Mouse (Mus musculus): Measurements from ENCODE around the gene Tprgl. TPM values are rescaled to one million over a fixed set of nuclear protein-coding genes. Genes with fewer than 3 reads are reported as not detected.

The Tprgl gene
- polyA plus RNA-seq, 1 experiment from 2014 or later = 115 TPM

DNA sequence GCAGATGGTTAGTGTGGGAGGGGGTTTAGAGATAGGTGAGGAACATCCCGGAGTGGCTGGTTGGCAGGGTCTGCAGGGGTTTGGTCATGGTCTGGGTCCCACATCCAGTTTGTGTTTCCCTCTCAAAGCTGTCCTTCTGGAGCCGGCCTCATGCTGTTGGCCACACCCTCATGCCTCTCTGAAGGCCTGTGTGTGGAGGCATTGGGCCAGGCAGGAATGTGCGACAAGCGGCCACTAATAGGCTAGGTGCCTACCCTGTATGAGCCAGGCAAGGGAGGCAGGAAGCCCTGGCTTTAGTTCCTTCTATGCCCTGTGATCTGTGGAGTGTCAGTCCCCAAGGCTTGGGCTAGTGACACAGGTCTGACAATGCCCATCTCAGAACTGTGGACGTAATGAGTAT is 24.5 kb upstream of the Tprgl start:
- no peak for ATAC-seq (ENCODE audit: insufficient number of reproducible peaks, insufficient read depth, low FRiP score, low TSS enrichment, low read depth)
- WGBS = 71% methylated on average over 5 of the region's 5 CpGs
- peaks cover 66% of the 10 kb centered on the region for H3K36me3 ChIP-seq
- no peak overlapping the region for H3K4me3 ChIP-seq (replicated peaks)
- H3K27ac ChIP-seq = no peak overlapping the region
- no peak overlapping the region for H3K4me2 ChIP-seq
- no peaks in the 10 kb centered on the region; the same call in 1 of the 2 replicates for H3K4me1 ChIP-seq (replicated peaks)
- no peaks in the 10 kb centered on the region for H3K9me3 ChIP-seq
- no peaks in the 10 kb centered on the region for H3K27me3 ChIP-seq
- no peak overlapping the region for H3K9ac ChIP-seq (replicated peaks)

DNA sequence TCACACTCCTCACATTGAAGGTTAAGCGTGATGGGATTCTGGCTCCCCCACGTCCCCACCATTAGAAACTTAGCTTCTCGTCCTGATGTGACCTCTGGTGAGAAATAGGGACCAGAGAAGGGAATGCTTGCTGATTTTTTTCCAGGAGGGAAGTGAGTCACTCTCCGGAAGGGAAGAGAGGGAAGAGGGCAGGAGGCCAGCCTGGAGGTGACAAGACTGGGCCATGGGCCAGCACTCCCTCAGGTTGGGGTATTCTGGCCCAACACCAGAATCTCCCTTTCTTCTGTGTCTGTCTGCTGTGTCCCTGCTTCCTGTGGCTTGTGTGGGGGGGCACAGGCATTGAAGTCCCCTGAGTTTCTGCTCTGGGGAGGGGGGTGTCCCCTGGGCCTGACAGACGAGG is 23.1 kb upstream of the Tprgl start:
- Histone ChIP-seq H3K36me3 (peaks cover 62% of the 10 kb centered on the region), H3K27me3 (no peaks in the 10 kb centered on the region), H3K9me3 (no peaks in the 10 kb centered on the region), H3K9ac (replicated peaks) (no peak overlapping the region), H3K27ac (no peak overlapping the region), H3K4me3 (replicated peaks) (no peak overlapping the region), H3K4me2 (no peak overlapping the region), H3K4me1 (replicated peaks) (no peaks in the 10 kb centered on the region; the same call in 1 of the 2 replicates)
- no peak for ATAC-seq (ENCODE audit: insufficient number of reproducible peaks, insufficient read depth, low FRiP score, low TSS enrichment, low read depth)
- 77% methylated on average over 5 of the region's 5 CpGs for WGBS

DNA sequence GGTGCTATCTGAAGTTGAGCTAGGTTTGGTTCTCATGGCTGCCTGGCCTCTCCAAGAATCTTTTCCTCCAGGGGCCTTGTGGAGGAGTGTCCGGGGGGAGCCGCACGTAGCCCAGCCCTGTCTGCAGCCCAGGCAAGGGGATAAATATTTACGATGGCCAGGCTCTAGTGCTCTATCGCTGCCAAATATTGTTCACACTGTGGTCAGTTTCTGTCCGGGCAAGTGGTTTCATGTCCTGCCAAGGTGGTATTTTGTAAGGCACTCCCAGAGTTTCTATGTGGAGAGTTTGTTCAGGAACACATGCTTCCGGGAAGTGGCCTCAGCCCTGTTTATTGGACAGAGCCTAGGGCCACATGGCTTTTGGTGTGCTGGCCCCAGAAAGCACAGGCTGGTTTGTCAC is 20.5 kb upstream of the Tprgl start:
- H3K27ac ChIP-seq = no peak overlapping the region
- H3K9ac ChIP-seq (replicated peaks) = no peak overlapping the region
- ATAC-seq (ENCODE audit: insufficient number of reproducible peaks, insufficient read depth, low FRiP score, low TSS enrichment, low read depth) = no peak
- H3K36me3 ChIP-seq = peaks cover 59% of the 10 kb centered on the region
- no peak overlapping the region for H3K4me2 ChIP-seq
- no peaks in the 10 kb centered on the region for H3K27me3 ChIP-seq
- no peaks in the 10 kb centered on the region for H3K9me3 ChIP-seq
- H3K4me1 ChIP-seq (replicated peaks) = peaks cover 6% of the 10 kb centered on the region
- 79% methylated on average over 7 of the region's 7 CpGs for WGBS
- H3K4me3 ChIP-seq (replicated peaks) = no peak overlapping the region

DNA sequence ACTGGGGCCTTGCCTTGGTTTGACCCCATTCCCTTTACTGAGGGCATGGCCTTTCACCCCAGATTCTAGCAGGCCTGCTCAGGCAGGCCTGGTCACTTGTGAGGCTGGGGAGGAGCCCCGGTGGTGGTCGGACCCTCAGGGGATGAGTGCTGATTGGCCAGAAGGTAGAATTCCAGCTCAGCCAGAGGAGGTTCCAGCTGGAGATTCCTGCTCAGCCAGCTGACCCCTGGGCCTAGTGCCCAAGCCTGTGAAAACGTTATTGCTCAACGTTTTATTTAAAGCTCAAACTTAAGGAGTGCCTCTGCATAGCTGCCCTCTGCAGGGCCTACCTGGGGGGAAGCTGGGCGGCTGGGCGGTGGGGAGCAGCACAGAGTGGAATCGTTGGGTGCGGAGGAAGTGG is 16.8 kb upstream of the Tprgl start:
- Histone ChIP-seq H3K4me2 (no peak overlapping the region), H3K4me1 (replicated peaks) (peaks cover 43% of the 10 kb centered on the region), H3K27ac (no peak overlapping the region), H3K4me3 (replicated peaks) (no peak overlapping the region), H3K27me3 (0 out of 2 replicates have a peak, but pooled peaks cover 3% of the 10 kb centered on the region), H3K9me3 (no peaks in the 10 kb centered on the region), H3K36me3 (peaks cover 29% of the 10 kb centered on the region), H3K9ac (replicated peaks) (no peak overlapping the region)
- ATAC-seq (ENCODE audit: insufficient number of reproducible peaks, insufficient read depth, low FRiP score, low TSS enrichment, low read depth) = no peak
- WGBS = 55% methylated on average over 8 of the region's 8 CpGs

DNA sequence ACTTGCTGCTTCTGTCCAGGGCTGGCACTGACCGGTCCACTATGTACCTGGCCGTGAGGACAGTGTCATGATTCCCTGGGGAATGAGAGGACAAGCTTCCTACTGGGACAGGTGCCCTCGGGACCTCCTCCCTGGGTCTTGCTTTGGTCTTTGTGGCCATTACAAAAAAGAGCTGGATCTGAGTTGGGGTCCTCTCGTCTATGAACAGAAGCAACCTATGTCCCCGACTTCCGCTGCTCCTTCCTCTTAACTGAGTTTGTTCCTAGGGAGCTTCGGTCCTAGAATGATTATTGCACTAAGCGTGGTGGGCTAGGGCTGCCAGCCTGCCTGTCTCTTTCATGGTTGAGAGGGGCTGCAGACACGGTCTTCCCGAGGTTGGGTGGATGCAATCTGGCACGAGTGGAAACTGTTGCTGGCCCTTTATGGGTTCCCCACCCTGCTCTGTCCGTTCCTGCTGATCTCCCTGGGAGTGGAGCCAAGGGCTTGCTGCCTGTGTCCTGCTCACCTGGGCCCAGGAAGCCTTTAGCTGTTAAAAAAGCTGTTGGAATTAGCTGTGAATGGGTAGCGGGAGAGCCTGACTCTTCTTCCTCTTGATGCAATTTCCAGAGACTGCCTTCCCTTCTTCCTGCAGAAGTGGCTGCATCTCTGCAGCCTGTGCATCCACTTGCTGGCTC is 11.6 kb upstream of the Tprgl start:
- 26% methylated on average over 13 of the region's 13 CpGs for WGBS
- H3K4me2 ChIP-seq = peak overlapping the region; percentile 93
- no peaks in the 10 kb centered on the region for H3K9me3 ChIP-seq
- no peak overlapping the region; the same call in 1 of the 2 replicates for H3K27ac ChIP-seq
- peak overlapping the region; percentile 72 for H3K4me3 ChIP-seq (replicated peaks)
- peak overlapping the region; percentile 69; the same call in 1 of the 2 replicates for H3K9ac ChIP-seq (replicated peaks)
- H3K4me1 ChIP-seq (replicated peaks) = peaks cover 58% of the 10 kb centered on the region
- peaks cover 1% of the 10 kb centered on the region; the same call in 1 of the 2 replicates for H3K36me3 ChIP-seq
- H3K27me3 ChIP-seq = peaks cover 26% of the 10 kb centered on the region
- no peak for ATAC-seq (ENCODE audit: insufficient number of reproducible peaks, insufficient read depth, low FRiP score, low TSS enrichment, low read depth)

DNA sequence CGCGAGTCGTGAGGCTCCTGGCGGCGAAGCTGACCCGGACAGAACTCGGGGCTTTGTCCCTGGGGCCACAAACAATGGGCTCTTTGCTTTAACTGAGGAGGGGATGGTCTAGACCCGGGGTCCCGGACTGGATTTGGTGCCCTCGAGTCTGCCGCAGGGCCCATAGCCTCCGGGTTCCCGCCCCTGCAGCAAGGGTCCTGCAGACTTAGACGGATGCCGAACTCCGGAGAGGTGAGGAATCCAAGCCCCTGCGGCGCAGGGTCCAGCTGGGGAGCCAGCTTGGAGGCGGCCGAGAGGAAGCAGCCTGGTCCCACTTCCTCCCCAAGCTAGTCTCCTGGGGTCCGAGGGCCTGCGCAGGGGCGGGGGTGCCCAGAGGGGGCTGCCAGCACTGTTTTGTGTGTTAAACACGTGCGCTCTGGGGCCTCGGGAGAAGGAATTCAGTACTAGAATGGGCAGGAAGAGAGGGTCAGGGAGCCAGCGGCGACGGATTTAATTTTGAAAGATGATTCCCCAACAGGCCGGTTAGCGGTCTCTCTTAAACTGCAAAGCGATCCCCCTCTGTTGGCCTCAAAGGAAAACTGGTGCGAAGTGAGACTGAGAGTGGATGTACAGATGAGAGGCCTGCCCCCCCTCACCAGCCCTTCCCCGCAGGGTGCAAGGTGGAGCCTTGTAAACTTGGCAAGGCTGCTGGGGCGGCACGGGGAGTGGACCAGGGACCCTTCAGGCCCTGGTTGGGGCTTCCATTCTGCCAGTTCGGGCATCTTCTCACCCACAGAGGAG is 10.9 kb upstream of the Tprgl start:
- peak overlapping the region; percentile 93 for H3K4me2 ChIP-seq
- peaks cover 58% of the 10 kb centered on the region for H3K4me1 ChIP-seq (replicated peaks)
- H3K27ac ChIP-seq = peak overlapping the region; percentile 88
- H3K27me3 ChIP-seq = peaks cover 26% of the 10 kb centered on the region
- no peaks in the 10 kb centered on the region for H3K36me3 ChIP-seq
- no peaks in the 10 kb centered on the region for H3K9me3 ChIP-seq
- WGBS = under 1% methylated on average over 37 of the region's 37 CpGs
- peak overlapping the region; percentile 72 for H3K4me3 ChIP-seq (replicated peaks)
- ATAC-seq (ENCODE audit: insufficient number of reproducible peaks, insufficient read depth, low FRiP score, low TSS enrichment, low read depth) = peak; percentile 44; the same call in 1 of the 2 replicates
- H3K9ac ChIP-seq (replicated peaks) = peak overlapping the region; percentile 69

DNA sequence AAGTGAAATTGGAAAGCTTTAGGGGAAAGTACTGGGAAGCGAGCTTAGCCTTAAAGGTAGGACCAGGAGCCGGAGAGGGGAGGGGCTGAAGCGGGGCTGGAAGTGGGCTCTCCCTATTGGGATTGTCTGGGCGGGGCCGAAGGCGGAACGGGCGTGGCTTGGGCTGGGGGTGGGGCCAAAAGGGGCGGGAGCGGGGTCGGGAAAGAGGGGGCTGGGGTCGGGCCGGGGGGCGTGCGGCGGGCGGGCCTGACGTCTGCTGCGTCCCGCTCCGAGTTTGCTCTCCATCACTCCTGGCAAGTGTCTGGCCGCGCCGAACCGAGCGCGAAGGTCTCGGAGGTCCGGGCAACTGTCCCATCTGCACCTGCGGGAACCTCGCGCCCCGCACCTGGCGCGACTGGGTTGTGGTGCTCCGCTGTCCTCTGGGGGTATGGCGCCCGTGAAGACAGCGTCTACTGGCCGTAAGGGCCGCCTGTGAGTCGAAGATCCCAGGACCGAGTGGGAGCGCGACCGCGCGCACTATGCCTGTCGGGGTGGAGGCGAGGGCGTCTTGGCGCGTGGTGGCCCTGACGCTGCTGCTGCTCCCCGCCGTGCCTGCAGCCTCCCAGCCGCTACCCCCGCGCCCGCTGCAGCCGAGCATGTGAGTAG is 10.2 kb upstream of the Tprgl start, which contains the start of gene Megf6:
Gene Megf6 (plus strand): TSS at position 225 of the 645 bp plus-strand sequence.
- H3K27me3 ChIP-seq = peaks cover 26% of the 10 kb centered on the region

DNA sequence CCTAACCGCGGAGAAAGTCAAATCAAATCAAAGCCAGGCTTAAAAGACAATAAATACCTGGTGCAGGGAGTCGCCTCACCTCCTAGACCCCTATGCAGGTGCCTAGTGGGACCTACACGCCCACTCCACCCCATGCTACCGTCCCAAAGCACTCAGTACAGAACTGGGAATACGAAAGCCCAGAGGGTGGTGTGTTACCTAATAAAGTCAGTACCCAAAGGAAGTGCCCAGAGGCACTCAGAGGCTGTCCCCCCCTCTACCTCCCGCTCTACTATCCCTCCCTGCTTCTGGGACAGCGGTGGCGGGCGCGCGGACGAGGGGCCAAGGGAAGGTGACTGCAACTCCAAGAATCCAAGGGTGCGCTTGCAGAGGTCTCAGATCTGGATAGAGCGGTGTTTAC is 9.6 kb upstream of the Tprgl start:
- peak overlapping the region; percentile 72 for H3K4me3 ChIP-seq (replicated peaks)
- ATAC-seq (ENCODE audit: insufficient number of reproducible peaks, insufficient read depth, low FRiP score, low TSS enrichment, low read depth) = peak; percentile 24; the same call in 1 of the 2 replicates
- H3K27ac ChIP-seq = no peak overlapping the region
- H3K36me3 ChIP-seq = no peaks in the 10 kb centered on the region
- peaks cover 26% of the 10 kb centered on the region for H3K27me3 ChIP-seq
- no peaks in the 10 kb centered on the region for H3K9me3 ChIP-seq
- peaks cover 47% of the 10 kb centered on the region for H3K4me1 ChIP-seq (replicated peaks)
- H3K4me2 ChIP-seq = peak overlapping the region; percentile 93
- WGBS = 1% methylated on average over 15 of the region's 15 CpGs
- peak overlapping the region; percentile 51 for H3K9ac ChIP-seq (replicated peaks)

More for the DNA sequence above, 10.2 kb upstream of the Tprgl start, which contains the start of gene Megf6:
- Histone ChIP-seq H3K9me3 (no peaks in the 10 kb centered on the region), H3K4me3 (replicated peaks) (peak within 1 kb of the TSS; percentile 72), H3K36me3 (no peaks in the 10 kb centered on the region), H3K9ac (replicated peaks) (peak within 1 kb of the TSS; percentile 69), H3K4me1 (replicated peaks) (peaks cover 53% of the 10 kb centered on the region), H3K27ac (peak within 1 kb of the TSS; percentile 88), H3K4me2 (peak within 1 kb of the TSS; percentile 93)
- ATAC-seq (ENCODE audit: insufficient number of reproducible peaks, insufficient read depth, low FRiP score, low TSS enrichment, low read depth) = peak; percentile 78
- WGBS = under 1% methylated on average over 56 of the region's 61 CpGs

DNA sequence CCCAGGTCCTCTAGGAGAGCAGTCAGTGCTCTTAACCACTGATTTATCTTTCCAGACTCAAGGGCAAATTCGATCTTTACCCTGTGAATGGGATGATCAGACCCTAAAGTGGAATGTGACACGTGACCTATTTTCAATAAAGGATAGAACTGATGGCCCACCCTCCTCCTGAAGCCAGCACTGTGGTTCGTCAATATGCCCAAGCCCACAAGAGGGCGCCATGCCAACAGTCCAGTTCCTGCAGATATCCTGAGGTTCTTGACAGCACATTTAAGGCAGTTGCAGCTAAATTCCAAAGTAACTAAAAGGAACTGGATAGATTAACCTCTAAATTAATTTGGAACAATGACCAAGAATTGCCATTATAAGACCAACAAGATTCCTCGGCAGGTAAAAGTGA is 6.6 kb upstream of the Tprgl start:
- Histone ChIP-seq H3K4me3 (replicated peaks) (no peak overlapping the region), H3K36me3 (no peaks in the 10 kb centered on the region), H3K4me2 (no peak overlapping the region), H3K4me1 (replicated peaks) (peaks cover 23% of the 10 kb centered on the region), H3K9me3 (no peaks in the 10 kb centered on the region), H3K9ac (replicated peaks) (no peak overlapping the region), H3K27me3 (peaks cover 23% of the 10 kb centered on the region), H3K27ac (no peak overlapping the region)
- whole genome bisulfite sequencing = 31% methylated on average over 5 of the region's 5 CpGs
- ATAC-seq (ENCODE audit: insufficient number of reproducible peaks, insufficient read depth, low FRiP score, low TSS enrichment, low read depth) = no peak

DNA sequence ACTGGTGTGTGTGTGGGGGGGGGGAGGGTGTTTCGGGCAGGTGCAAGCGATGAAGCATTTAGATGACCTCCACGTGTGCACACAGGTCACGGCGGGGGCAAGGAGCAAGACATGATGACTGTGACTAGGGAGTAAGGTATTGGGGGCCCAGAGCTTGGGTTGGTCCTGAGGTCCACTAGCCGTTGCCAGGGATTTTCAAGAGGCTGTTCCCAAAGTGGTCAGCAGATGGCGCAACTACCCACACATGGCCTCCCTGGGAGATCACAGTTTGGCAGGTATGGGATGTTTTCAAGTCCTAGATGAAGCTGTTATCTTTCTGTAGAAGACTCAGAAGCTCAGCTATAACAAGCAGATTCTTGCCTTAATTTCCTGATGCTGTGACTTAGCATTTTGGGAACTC is 2.8 kb upstream of the Tprgl start:
- ATAC-seq (ENCODE audit: insufficient number of reproducible peaks, insufficient read depth, low FRiP score, low TSS enrichment, low read depth) = no peak
- peaks cover 4% of the 10 kb centered on the region for H3K27me3 ChIP-seq
- H3K9me3 ChIP-seq = no peaks in the 10 kb centered on the region
- no peak overlapping the region for H3K4me3 ChIP-seq (replicated peaks)
- no peak overlapping the region for H3K9ac ChIP-seq (replicated peaks)
- H3K36me3 ChIP-seq = peaks cover 7% of the 10 kb centered on the region
- H3K4me1 ChIP-seq (replicated peaks) = peaks cover 27% of the 10 kb centered on the region
- 18% methylated on average over 7 of the region's 7 CpGs for WGBS
- no peak overlapping the region for H3K4me2 ChIP-seq
- H3K27ac ChIP-seq = no peak overlapping the region

Measured in limb, embryonic 12.5 days (tissue).